Mouse (Mus musculus) embryonic facial prominence, embryonic 12.5 days (tissue): ENCODE data around the gene Atp2b2. TPM values are rescaled to one million over a fixed set of nuclear protein-coding genes. Genes with fewer than 3 reads are reported as not detected.

Source experiments
- ATAC-seq: fragments of 200-750 bp; cut with Nextera tagmentation; 2 replicates; pipeline ENCODE4 v1.8.0; 2017; ENCODE audit not compliant: insufficient number of reproducible peaks, insufficient read depth, low FRiP score, low TSS enrichment
- H3K27ac ChIP-seq: fragments of 300-500 bp; sonication (generic); 2 replicates; pipeline ENCODE4 v1.5.1; 2016; ENCODE audit warnings: mild to moderate bottlenecking
- H3K27me3 ChIP-seq: fragments of 300-500 bp; sonication (generic); 2 replicates; pipeline ENCODE4 v1.6.1; 2016; ENCODE audit warnings: mild to moderate bottlenecking, moderate library complexity
- H3K36me3 ChIP-seq: fragments of 300-500 bp; sonication (generic); 2 replicates; pipeline ENCODE4 v1.6.1; 2016; ENCODE audit warnings: mild to moderate bottlenecking
- H3K4me1 ChIP-seq: fragments of 300-500 bp; sonication (generic); 2 replicates; pipeline ENCODE4 v1.6.1; 2016
- H3K4me2 ChIP-seq: fragments of 300-500 bp; sonication (generic); replicated peaks from 2 replicates; pipeline ENCODE4 v1.6.1; 2016; ENCODE audit warnings: mild to moderate bottlenecking, moderate library complexity
- H3K4me3 ChIP-seq: fragments of 300-500 bp; sonication (generic); 2 replicates; pipeline ENCODE4 v1.5.1; 2016; ENCODE audit warnings: mild to moderate bottlenecking
- H3K9ac ChIP-seq: fragments of 300-500 bp; sonication (generic); 2 replicates; pipeline ENCODE4 v1.6.1; 2016; ENCODE audit warnings: mild to moderate bottlenecking, moderate library complexity
- H3K9me3 ChIP-seq: fragments of 300-500 bp; sonication (generic); 2 replicates; pipeline ENCODE4 v1.6.1; 2016; ENCODE audit warnings: mild to moderate bottlenecking, moderate library complexity
- WGBS: fragments of 180-500 bp; shearing (Covaris S2); methylation state at CpG from one replicate; pipeline ENCODE4 v1.1.7; 2016; 5-methylcytosine and 5-hydroxymethylcytosine counted together
- polyA plus RNA-seq: library from polyadenylated mRNA; unstranded; fragments of >200 nt; fragmentation: Nextera tagmentation; extraction: Ambion mirVana; gene quantifications from 2 replicates; pipeline ENCODE4 v1.2.1, GENCODE M21; 2016

Atp2b2 gene
- polyA plus RNA-seq, 1 experiment from 2014 or later: 1.9 TPM

- Histone ChIP-seq H3K27ac (no peak overlapping the region), H3K4me3 (no peak overlapping the region), H3K36me3 (no peaks in the 10 kb centered on the region), H3K27me3 (0 out of 2 replicates have a peak, but pooled peaks cover 4% of the 10 kb centered on the region), H3K9ac (no peak overlapping the region), H3K9me3 (no peaks in the 10 kb centered on the region), H3K4me1 (no peaks in the 10 kb centered on the region), H3K4me2 (no peak overlapping the region)
- no peak for ATAC-seq
Observed at GRCm38 (mm10) chr6:113801233-113801632, 241.2 kb downstream of the Atp2b2 start.

- no peaks in the 10 kb centered on the region for H3K36me3 ChIP-seq
- H3K27ac ChIP-seq: no peak overlapping the region
- H3K9me3 ChIP-seq: no peaks in the 10 kb centered on the region
- no peak overlapping the region for H3K4me3 ChIP-seq
- WGBS: 80% methylated on average over 3 of the region's 3 CpGs
- no peak overlapping the region for H3K9ac ChIP-seq
- H3K4me1 ChIP-seq: peaks cover 8% of the 10 kb centered on the region; the same call in 1 of the 2 replicates
- ATAC-seq: no peak
- H3K27me3 ChIP-seq: 0 out of 2 replicates have a peak, but pooled peaks cover 4% of the 10 kb centered on the region
- no peak overlapping the region for H3K4me2 ChIP-seq
Observed at GRCm38 (mm10) chr6:113799915-113800314, 242.5 kb downstream of the Atp2b2 start.

GRCm38 (mm10) chr6:113799349-113799748 is 243.1 kb downstream of the Atp2b2 start:
- Histone ChIP-seq H3K36me3 (no peaks in the 10 kb centered on the region), H3K4me3 (no peak overlapping the region), H3K27me3 (0 out of 2 replicates have a peak, but pooled peaks cover 4% of the 10 kb centered on the region), H3K4me1 (peaks cover 8% of the 10 kb centered on the region; the same call in 1 of the 2 replicates), H3K9ac (no peak overlapping the region), H3K9me3 (no peaks in the 10 kb centered on the region), H3K27ac (no peak overlapping the region), H3K4me2 (no peak overlapping the region)
- no peak for ATAC-seq
- 58% methylated on average over 9 of the region's 9 CpGs for WGBS

- 33% methylated on average over 2 of the region's 2 CpGs for WGBS
- Histone ChIP-seq H3K4me3 (no peak overlapping the region), H3K4me2 (no peak overlapping the region), H3K9ac (no peak overlapping the region), H3K9me3 (no peaks in the 10 kb centered on the region), H3K4me1 (peaks cover 8% of the 10 kb centered on the region; the same call in 1 of the 2 replicates), H3K27ac (no peak overlapping the region), H3K36me3 (no peaks in the 10 kb centered on the region), H3K27me3 (0 out of 2 replicates have a peak, but pooled peaks cover 4% of the 10 kb centered on the region)
- no peak for ATAC-seq
Observed at GRCm38 (mm10) chr6:113798921-113799320, 243.5 kb downstream of the Atp2b2 start.

- H3K4me1 ChIP-seq: peaks cover 8% of the 10 kb centered on the region; the same call in 1 of the 2 replicates
- H3K9ac ChIP-seq: no peak overlapping the region
- peak; percentile 81 for ATAC-seq
- H3K27ac ChIP-seq: no peak overlapping the region
- H3K9me3 ChIP-seq: no peaks in the 10 kb centered on the region
- no peak overlapping the region for H3K4me3 ChIP-seq
- WGBS: 3% methylated on average over 4 of the region's 4 CpGs
- H3K36me3 ChIP-seq: no peaks in the 10 kb centered on the region
- 0 out of 2 replicates have a peak, but pooled peaks cover 4% of the 10 kb centered on the region for H3K27me3 ChIP-seq
- no peak overlapping the region for H3K4me2 ChIP-seq
Observed at GRCm38 (mm10) chr6:113795241-113795702, 247.1 kb downstream of the Atp2b2 start.

- H3K27me3 ChIP-seq: 0 out of 2 replicates have a peak, but pooled peaks cover 4% of the 10 kb centered on the region
- H3K27ac ChIP-seq: no peak overlapping the region
- ATAC-seq: no peak
- H3K4me2 ChIP-seq: no peak overlapping the region
- WGBS: 78% methylated on average over 5 of the region's 5 CpGs
- H3K9ac ChIP-seq: no peak overlapping the region
- H3K9me3 ChIP-seq: no peaks in the 10 kb centered on the region
- peaks cover 15% of the 10 kb centered on the region for H3K4me1 ChIP-seq
- no peak overlapping the region for H3K4me3 ChIP-seq
- H3K36me3 ChIP-seq: no peaks in the 10 kb centered on the region
Observed at GRCm38 (mm10) chr6:113792368-113792767, 250.0 kb downstream of the Atp2b2 start.

- WGBS: 72% methylated on average over 8 of the region's 8 CpGs
- H3K9me3 ChIP-seq: no peaks in the 10 kb centered on the region
Observed at GRCm38 (mm10) chr6:113791012-113791411, 251.4 kb downstream of the Atp2b2 start.

GRCm38 (mm10) chr6:113787459-113787968 is 254.9 kb downstream of the Atp2b2 start:
- Histone ChIP-seq H3K27me3 (no peaks in the 10 kb centered on the region), H3K9me3 (no peaks in the 10 kb centered on the region), H3K4me2 (no peak overlapping the region), H3K4me3 (no peak overlapping the region), H3K4me1 (peaks cover 12% of the 10 kb centered on the region), H3K36me3 (no peaks in the 10 kb centered on the region), H3K27ac (no peak overlapping the region), H3K9ac (no peak overlapping the region)
- no peak for ATAC-seq
- 30% methylated on average over 6 of the region's 6 CpGs for WGBS

More at GRCm38 (mm10) chr6:113791012-113791411, 251.4 kb downstream of the Atp2b2 start:
- Histone ChIP-seq H3K4me1 (peaks cover 20% of the 10 kb centered on the region), H3K4me3 (no peak overlapping the region), H3K9ac (no peak overlapping the region), H3K36me3 (no peaks in the 10 kb centered on the region), H3K4me2 (no peak overlapping the region), H3K27ac (no peak overlapping the region), H3K27me3 (no peaks in the 10 kb centered on the region)
- no peak for ATAC-seq

- WGBS: 74% methylated on average over 7 of the region's 7 CpGs
- ATAC-seq: no peak
- no peaks in the 10 kb centered on the region for H3K9me3 ChIP-seq
- no peaks in the 10 kb centered on the region for H3K27me3 ChIP-seq
- H3K4me3 ChIP-seq: no peak overlapping the region
- H3K4me1 ChIP-seq: peaks cover 12% of the 10 kb centered on the region
- no peaks in the 10 kb centered on the region for H3K36me3 ChIP-seq
- no peak overlapping the region for H3K27ac ChIP-seq
- no peak overlapping the region for H3K9ac ChIP-seq
- no peak overlapping the region for H3K4me2 ChIP-seq
Observed at GRCm38 (mm10) chr6:113785658-113786057, 256.8 kb downstream of the Atp2b2 start.

- no peak overlapping the region for H3K9ac ChIP-seq
- no peak overlapping the region for H3K4me3 ChIP-seq
- no peak overlapping the region for H3K27ac ChIP-seq
- H3K27me3 ChIP-seq: no peaks in the 10 kb centered on the region
- no peaks in the 10 kb centered on the region for H3K36me3 ChIP-seq
- H3K9me3 ChIP-seq: no peaks in the 10 kb centered on the region
- no peak for ATAC-seq
- H3K4me1 ChIP-seq: no peaks in the 10 kb centered on the region
- WGBS: 57% methylated on average over 7 of the region's 7 CpGs
- no peak overlapping the region for H3K4me2 ChIP-seq
Observed at GRCm38 (mm10) chr6:113778229-113778753, 264.1 kb downstream of the Atp2b2 start.

GRCm38 (mm10) chr6:113768804-113769203 is 273.6 kb downstream of the Atp2b2 start:
- Histone ChIP-seq H3K9me3 (no peaks in the 10 kb centered on the region), H3K9ac (no peak overlapping the region), H3K36me3 (no peaks in the 10 kb centered on the region), H3K4me2 (no peak overlapping the region), H3K4me3 (no peak overlapping the region), H3K27me3 (no peaks in the 10 kb centered on the region; the same call in 1 of the 2 replicates), H3K4me1 (no peaks in the 10 kb centered on the region), H3K27ac (no peak overlapping the region)
- 63% methylated on average over 11 of the region's 11 CpGs for WGBS
- no peak for ATAC-seq

- Histone ChIP-seq H3K4me2 (no peak overlapping the region), H3K36me3 (no peaks in the 10 kb centered on the region), H3K4me3 (no peak overlapping the region), H3K9me3 (no peaks in the 10 kb centered on the region), H3K27me3 (no peaks in the 10 kb centered on the region), H3K9ac (no peak overlapping the region), H3K4me1 (no peaks in the 10 kb centered on the region), H3K27ac (no peak overlapping the region)
- 25% methylated on average over 7 of the region's 7 CpGs for whole genome bisulfite sequencing
- no peak for ATAC-seq
Observed at GRCm38 (mm10) chr6:113761644-113762043, 280.8 kb downstream of the Atp2b2 start.
